Mouse (Mus musculus): ENCODE measurements around the gene Gm48552. TPM values are rescaled to one million over a fixed set of nuclear protein-coding genes. Genes with fewer than 3 reads are reported as not detected.

The Gm48552 gene
- polyA plus RNA-seq, 1 experiment from 2014 or later = 2.5 TPM

DNA sequence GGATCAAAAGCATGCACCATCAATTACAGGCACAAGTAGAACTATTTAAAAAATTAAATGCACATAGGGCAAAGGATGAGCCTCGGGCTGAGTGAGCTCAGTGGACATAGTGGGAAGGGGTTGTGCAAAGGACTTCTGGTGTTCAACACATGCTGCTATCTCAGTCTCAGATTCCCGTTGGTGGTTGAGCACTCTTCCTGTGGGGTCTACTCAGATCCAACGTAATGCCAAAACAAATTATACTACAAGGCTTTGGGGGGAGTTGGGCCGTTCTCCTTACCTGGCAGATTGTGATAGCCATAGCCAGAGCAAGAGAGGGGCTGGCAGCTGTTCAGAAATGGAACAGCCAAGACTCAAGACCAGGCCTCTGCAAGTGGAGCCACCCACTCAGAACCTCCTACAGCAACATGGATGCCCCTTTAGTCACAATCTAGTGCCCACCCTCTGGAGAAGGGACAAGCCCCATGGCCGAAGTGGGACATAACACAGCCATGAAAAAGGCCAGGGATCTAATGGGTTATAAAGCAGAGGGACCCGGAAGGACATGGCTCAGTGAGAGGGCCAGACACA lies 8.9 kb upstream of the Gm48552 start:
- peaks cover 31% of the 10 kb centered on the region for H3K4me1 ChIP-seq (replicated peaks)

DNA sequence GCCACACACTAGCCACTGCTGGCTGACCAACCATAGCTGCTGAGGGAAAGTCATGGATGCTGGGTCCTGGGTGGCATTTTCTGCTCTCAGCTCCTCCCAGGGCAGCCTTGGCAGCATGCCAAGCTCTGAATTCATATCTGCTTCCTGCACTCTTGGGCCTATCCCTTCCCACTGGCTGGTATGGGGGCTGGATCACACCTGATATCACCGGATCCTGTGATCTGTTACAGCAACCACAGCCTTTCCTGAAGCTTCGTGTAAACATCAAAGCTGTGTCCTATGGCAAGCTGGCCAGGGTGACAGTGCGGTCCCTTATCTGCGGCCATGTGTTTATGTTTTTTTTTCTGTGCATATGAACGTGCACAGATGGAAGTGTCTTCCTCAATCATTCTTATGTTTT lies 6.8 kb upstream of the Gm48552 start:
- peaks cover 14% of the 10 kb centered on the region for H3K36me3 ChIP-seq
- H3K4me1 ChIP-seq (replicated peaks) = peaks cover 27% of the 10 kb centered on the region
- no peaks in the 10 kb centered on the region for H3K27me3 ChIP-seq
- 87% methylated on average over 5 of the region's 5 CpGs for WGBS
- no peak overlapping the region for H3K4me2 ChIP-seq
- peak overlapping the region; percentile 28; the same call in 1 of the 2 replicates for H3K27ac ChIP-seq (replicated peaks)
- H3K4me3 ChIP-seq = no peak overlapping the region
- H3K9me3 ChIP-seq = no peaks in the 10 kb centered on the region
- H3K9ac ChIP-seq = 0 out of 2 replicates have a peak overlapping the region, but pooled peaks have one; percentile 32
- ATAC-seq (ENCODE audit: low read depth) = no peak

More for the DNA sequence above, 8.9 kb upstream of the Gm48552 start:
- no peak overlapping the region for H3K9ac ChIP-seq
- no peak overlapping the region for H3K4me2 ChIP-seq
- H3K27ac ChIP-seq (replicated peaks) = no peak overlapping the region
- 90% methylated on average over 6 of the region's 6 CpGs for WGBS
- no peak overlapping the region for H3K4me3 ChIP-seq
- no peaks in the 10 kb centered on the region for H3K9me3 ChIP-seq
- H3K27me3 ChIP-seq = no peaks in the 10 kb centered on the region
- peaks cover 7% of the 10 kb centered on the region; the same call in 1 of the 2 replicates for H3K36me3 ChIP-seq
- no peak for ATAC-seq (ENCODE audit: low read depth)

DNA sequence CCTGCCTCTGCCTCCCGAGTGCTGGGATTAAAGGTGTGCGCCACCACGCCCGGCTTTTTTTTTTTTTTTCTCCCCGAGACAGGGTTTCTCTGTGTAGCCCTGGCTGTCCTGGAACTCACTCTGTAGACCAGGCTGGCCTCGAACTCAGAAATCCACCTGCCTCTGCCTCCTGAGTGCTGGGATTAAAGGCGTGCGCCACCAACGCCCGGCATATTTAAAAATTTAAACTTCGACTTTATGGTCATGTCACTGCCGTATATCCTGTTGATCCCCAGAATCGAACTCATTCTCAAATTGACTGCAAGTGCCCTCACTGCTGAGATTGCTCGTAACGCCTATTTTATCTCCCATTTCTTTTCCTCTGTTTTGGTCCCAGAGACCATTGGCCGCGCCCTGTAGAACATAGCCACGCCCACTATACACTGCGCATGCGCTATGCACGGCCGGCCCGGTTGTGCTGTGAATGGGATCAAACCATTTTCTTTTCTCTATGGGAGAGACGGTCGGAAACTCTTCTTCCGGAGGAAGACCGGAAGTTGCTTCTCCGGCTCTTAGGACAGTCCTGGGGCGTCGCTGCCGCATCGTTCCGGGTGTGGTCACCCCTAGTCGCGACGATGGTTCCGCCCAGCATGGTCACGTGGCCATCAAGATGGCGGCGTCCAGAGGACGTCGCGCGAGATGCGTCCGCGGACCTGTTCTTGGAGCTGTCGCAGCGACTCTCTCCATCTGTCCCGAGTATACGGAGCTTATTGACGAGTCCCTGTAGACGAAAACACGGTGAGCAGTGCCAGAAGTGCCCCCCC lies 4.8 kb upstream of the Gm48552 start, which contains the start of the genes Dohh and Gm48551:
Gene Dohh, plus strand, starts transcription at position 627 of the 803 bp plus-strand sequence.
Gene Gm48551, plus strand, starts transcription at position 665 of the 803 bp plus-strand sequence.
- 10% methylated on average over 54 of the region's 54 CpGs for WGBS
- Histone ChIP-seq H3K9ac (peak within 1 kb of the TSS; percentile 83), H3K4me3 (peak within 1 kb of the TSS; percentile 85), H3K27me3 (no peaks in the 10 kb centered on the region), H3K27ac (replicated peaks) (peak within 1 kb of the TSS; percentile 87), H3K4me2 (peak within 1 kb of the TSS; percentile 91), H3K36me3 (peaks cover 33% of the 10 kb centered on the region), H3K9me3 (no peaks in the 10 kb centered on the region), H3K4me1 (replicated peaks) (peaks cover 18% of the 10 kb centered on the region)
- peak; percentile 95 for ATAC-seq (ENCODE audit: low read depth)

DNA sequence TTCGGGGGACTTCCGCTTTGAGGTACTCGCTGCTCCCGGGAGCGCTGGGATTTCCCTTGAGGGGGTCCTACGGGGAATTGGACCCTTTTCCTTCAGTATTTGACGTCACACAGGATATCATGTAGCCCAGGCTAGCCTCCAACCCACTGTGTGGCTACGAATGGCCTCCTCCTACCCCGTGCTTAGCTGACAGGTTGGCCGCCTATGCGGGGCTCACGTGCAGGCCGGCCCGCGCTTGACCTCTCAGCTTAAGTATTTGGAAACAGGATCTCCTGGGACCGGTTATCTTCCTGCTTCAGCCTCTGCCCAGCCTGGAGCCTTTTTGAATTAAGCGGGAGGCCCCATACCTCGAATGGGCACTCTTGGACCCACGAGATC lies 4.2 kb upstream of the Gm48552 start:
- Histone ChIP-seq H3K36me3 (peaks cover 33% of the 10 kb centered on the region), H3K27ac (replicated peaks) (peak overlapping the region; percentile 87), H3K4me2 (peak overlapping the region; percentile 91), H3K4me1 (replicated peaks) (peaks cover 18% of the 10 kb centered on the region), H3K9me3 (no peaks in the 10 kb centered on the region), H3K4me3 (peak overlapping the region; percentile 85), H3K27me3 (no peaks in the 10 kb centered on the region), H3K9ac (peak overlapping the region; percentile 83)
- ATAC-seq (ENCODE audit: low read depth) = peak; percentile 24
- under 1% methylated on average over 19 of the region's 19 CpGs for WGBS

DNA sequence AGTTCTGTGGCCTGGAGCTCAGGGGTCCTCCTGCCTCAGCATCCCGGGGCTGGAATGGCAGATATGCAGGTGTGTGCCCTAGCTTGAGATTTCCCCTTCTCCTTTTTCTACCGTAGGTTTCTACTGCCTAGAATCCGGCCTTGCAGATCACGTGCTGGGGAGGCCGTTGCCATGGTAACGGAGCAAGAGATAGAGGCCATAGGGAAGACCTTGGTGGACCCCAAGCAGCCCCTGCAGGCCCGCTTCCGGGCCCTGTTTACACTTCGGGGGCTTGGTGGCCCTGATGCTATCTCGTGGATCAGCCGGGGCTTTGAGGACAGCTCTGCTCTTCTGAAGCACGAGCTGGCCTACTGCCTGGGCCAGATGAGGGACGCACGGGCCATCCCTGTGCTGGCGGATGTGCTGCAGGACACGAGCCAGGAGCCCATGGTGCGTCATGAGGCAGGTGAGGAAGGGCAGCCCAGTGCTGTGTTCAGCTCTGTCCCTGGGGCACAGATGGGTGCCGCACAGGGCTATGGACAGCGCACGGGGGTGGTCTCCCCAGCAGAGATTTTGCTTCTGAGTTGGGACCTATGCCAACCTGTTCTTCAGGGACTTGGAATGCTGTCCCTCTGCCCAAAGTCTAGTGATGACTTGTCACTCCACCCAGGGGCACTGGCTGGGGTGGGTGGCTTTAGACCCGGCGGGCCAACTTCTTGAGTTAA lies 3.0 kb upstream of the Gm48552 start:
- ATAC-seq (ENCODE audit: low read depth) = no peak
- Histone ChIP-seq H3K4me1 (replicated peaks) (peaks cover 21% of the 10 kb centered on the region), H3K9me3 (no peaks in the 10 kb centered on the region), H3K9ac (peak overlapping the region; percentile 83; the same call in 1 of the 2 replicates), H3K4me3 (peak overlapping the region; percentile 85; the same call in 1 of the 2 replicates), H3K4me2 (peak overlapping the region; percentile 91), H3K36me3 (peaks cover 36% of the 10 kb centered on the region), H3K27me3 (no peaks in the 10 kb centered on the region), H3K27ac (replicated peaks) (no peak overlapping the region)
- 82% methylated on average over 22 of the region's 22 CpGs for WGBS

DNA sequence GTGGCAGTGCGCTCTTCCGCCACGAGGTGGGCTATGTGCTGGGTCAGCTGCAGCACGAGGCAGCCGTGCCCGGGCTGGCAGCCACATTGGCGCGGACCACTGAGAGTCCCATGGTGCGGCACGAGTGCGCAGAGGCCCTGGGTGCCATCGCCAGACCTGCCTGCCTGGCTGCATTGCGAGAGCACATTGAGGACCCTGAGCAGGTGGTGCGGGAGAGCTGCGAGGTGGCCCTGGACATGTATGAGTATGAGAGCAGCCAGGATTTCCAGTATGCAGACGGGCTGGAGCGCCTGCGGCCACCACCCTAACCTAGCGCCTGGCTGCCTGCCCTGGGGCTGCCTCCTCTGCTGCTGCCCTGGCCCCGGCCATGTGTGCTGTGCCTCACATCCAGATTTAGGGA lies 1.1 kb upstream of the Gm48552 start:
- no peak for ATAC-seq (ENCODE audit: low read depth)
- no peak overlapping the region for H3K4me3 ChIP-seq
- 95% methylated on average over 20 of the region's 20 CpGs for WGBS

DNA sequence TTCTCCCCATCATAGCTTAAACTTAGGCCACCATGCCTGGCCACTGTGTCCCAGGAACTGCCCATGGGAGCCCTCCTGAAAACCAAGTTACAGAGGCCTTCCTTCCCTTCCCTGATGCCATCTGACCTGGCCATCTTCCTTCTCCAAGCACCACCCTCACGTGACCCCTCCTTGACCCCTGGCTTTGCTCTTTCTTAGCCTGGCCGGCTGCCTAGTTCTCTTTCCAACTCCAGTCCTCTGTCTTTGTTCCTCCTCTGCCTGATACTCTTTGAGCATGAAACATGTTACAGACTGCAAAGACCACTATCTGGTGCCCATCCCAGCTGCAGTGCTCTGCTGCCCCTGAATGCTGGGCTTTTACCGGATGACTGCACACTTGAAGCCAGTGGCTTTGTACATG lies 568 bp downstream of the Gm48552 start:
- Histone ChIP-seq H3K27ac (replicated peaks) (no peak overlapping the region; the same call in 1 of the 2 replicates), H3K36me3 (peaks cover 41% of the 10 kb centered on the region), H3K4me1 (replicated peaks) (peaks cover 37% of the 10 kb centered on the region), H3K9ac (peak overlapping the region; percentile 49), H3K4me3 (no peak overlapping the region), H3K4me2 (no peak overlapping the region), H3K9me3 (no peaks in the 10 kb centered on the region), H3K27me3 (no peaks in the 10 kb centered on the region)
- WGBS = 45% methylated on average over 3 of the region's 3 CpGs
- no peak for ATAC-seq (ENCODE audit: low read depth)

More for the DNA sequence above, 1.1 kb upstream of the Gm48552 start:
- no peak overlapping the region for H3K9ac ChIP-seq
- H3K4me1 ChIP-seq (replicated peaks) = peaks cover 22% of the 10 kb centered on the region
- no peaks in the 10 kb centered on the region for H3K9me3 ChIP-seq
- H3K27me3 ChIP-seq = no peaks in the 10 kb centered on the region
- H3K4me2 ChIP-seq = no peak overlapping the region
- peaks cover 41% of the 10 kb centered on the region for H3K36me3 ChIP-seq
- no peak overlapping the region for H3K27ac ChIP-seq (replicated peaks)

DNA sequence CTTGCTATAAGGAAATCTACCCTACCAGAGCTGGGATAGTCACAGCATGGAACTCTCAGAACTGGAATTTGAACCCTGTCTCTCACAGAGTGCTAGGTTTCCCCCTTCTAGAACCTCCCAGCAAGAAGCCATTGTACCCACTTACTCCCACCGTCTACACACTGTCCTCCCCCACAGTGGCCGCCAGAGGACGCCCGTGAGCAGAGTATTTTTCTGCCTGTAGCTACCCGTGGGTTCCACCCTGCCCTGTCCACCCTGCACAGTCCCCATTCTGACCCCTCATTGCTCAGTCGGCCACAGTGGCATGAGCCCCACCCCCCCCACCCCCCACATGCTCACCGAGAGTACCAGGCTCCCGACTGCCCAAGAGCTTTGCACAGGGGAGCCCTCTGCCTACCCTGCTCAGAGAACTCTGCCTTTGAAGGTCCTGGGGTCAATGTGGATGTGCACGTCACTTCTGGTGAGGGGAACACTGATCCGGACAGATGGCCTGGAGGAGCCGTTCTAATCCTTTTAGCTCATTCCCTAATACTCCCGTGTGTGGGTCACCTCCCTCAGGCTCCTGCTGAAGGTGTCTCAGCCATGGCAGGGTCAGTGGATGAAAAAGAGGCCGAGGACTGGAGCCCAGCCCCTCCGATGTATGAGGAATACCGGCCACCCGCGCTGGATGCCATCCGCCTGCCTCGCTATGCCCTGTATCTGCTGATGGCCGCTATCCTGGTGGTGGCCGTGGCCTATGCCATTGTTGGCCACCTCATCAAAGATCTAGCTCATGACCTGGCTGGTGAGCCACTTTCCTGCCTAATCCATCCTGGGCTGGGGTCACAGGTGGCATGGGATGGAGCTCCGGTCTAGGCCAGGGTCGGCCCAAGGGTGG lies 1.2 kb downstream of the Gm48552 start:
- ATAC-seq (ENCODE audit: low read depth) = peak; percentile 37; the same call in 1 of the 2 replicates
- Histone ChIP-seq H3K9me3 (no peaks in the 10 kb centered on the region), H3K27me3 (no peaks in the 10 kb centered on the region), H3K4me3 (no peak overlapping the region), H3K4me2 (no peak overlapping the region), H3K27ac (replicated peaks) (no peak overlapping the region; the same call in 1 of the 2 replicates), H3K9ac (peak overlapping the region; percentile 49), H3K4me1 (replicated peaks) (peaks cover 32% of the 10 kb centered on the region), H3K36me3 (peaks cover 41% of the 10 kb centered on the region)
- WGBS = 61% methylated on average over 23 of the region's 23 CpGs

DNA sequence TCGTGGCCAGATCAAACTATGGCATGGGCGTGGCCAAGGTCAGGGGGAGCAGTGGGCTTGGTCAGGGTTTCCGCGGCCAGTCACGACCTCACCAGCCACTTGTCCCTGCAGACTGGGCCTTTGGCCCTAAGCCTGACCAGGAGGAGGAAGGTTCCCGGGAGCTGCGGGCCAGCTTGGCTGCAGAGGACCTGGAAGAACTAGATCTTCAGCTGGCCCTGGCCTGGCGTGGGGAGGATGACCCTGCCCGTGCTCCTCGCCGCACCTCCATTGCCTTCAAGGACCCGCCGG lies 1.8 kb downstream of the Gm48552 start:
- Histone ChIP-seq H3K27ac (replicated peaks) (no peak overlapping the region), H3K4me1 (replicated peaks) (peaks cover 27% of the 10 kb centered on the region), H3K9me3 (no peaks in the 10 kb centered on the region), H3K9ac (0 out of 2 replicates have a peak overlapping the region, but pooled peaks have one; percentile 5), H3K4me2 (no peak overlapping the region), H3K4me3 (no peak overlapping the region), H3K27me3 (no peaks in the 10 kb centered on the region), H3K36me3 (peaks cover 41% of the 10 kb centered on the region)
- 91% methylated on average over 13 of the region's 13 CpGs for WGBS
- no peak for ATAC-seq (ENCODE audit: low read depth)

DNA sequence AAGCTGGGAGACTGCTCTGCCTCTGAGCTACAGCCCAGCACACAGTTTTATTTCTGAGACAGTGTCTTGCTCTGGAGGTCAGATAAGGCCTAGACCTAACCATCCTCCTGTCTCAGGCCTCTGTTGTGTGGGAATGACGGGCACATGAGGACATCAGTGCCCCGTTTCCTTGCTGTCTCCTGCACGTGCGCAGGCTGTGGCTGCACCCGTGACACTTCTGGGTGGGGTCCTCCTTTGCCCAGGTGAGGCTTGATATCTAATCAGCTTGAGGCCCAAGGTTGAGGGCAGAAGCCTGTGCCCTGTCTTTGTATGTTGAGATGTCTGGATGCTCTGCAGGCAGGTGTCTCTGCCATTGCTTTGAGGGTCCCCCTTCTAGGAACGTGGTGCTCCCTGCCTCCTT lies 3.5 kb downstream of the Gm48552 start:
- Histone ChIP-seq H3K4me3 (no peak overlapping the region), H3K9me3 (no peaks in the 10 kb centered on the region), H3K9ac (no peak overlapping the region), H3K27ac (replicated peaks) (no peak overlapping the region), H3K27me3 (no peaks in the 10 kb centered on the region), H3K4me2 (no peak overlapping the region), H3K4me1 (replicated peaks) (peaks cover 37% of the 10 kb centered on the region), H3K36me3 (peaks cover 25% of the 10 kb centered on the region)
- ATAC-seq (ENCODE audit: low read depth) = no peak
- 84% methylated on average over 6 of the region's 6 CpGs for WGBS

DNA sequence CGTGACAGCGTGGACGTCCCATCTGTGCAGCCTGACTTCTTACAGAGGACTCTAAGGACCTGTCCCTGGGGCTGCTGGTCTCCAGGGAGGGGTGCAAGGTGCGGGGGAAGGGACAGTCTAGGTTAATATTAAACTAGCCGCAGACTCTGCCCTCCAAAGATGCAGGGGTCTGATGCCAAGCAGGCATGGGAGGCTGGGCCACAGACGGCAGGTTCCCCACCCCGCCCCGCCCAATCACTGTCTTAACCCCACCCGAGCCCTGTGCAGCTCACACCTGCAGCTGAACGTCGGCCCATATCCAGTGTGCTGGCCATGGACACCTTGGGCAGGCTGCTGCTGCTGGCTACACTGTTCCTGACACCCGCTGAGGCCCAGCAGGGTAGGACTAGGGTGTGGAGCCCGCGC lies 4.0 kb downstream of the Gm48552 start, which contains the start of gene Smim24:
Gene Smim24, plus strand, starts transcription at position 271 of the 405 bp plus-strand sequence.
- Histone ChIP-seq H3K27me3 (no peaks in the 10 kb centered on the region), H3K4me2 (peak within 1 kb of the TSS; percentile 47), H3K4me3 (peak within 1 kb of the TSS; percentile 15), H3K9me3 (no peaks in the 10 kb centered on the region), H3K4me1 (replicated peaks) (peaks cover 41% of the 10 kb centered on the region), H3K9ac (peak within 1 kb of the TSS; percentile 63), H3K27ac (replicated peaks) (peak within 1 kb of the TSS; percentile 64), H3K36me3 (peaks cover 25% of the 10 kb centered on the region)
- ATAC-seq (ENCODE audit: low read depth) = no peak
- 58% methylated on average over 14 of the region's 14 CpGs for WGBS

All from neural tube, embryonic 13.5 days (tissue).